Mouse (Mus musculus) T-cell, adult 66 days (primary cell): ENCODE measurements around the gene Ankzf1. TPM values are rescaled to one million over a fixed set of nuclear protein-coding genes. Genes with fewer than 3 reads are reported as not detected.

Experiments
- total RNA-seq, 2 experiments: library from RNA; stranded (reverse); gene quantifications; 3 replicates in 1 of 2; 4 replicates in 1 of 2; pipeline ENCODE4 v1.2.4; 2023

The Ankzf1 gene
- 10 to 100 TPM; 27.4 to 33.6 TPM for total RNA-seq

DNA sequence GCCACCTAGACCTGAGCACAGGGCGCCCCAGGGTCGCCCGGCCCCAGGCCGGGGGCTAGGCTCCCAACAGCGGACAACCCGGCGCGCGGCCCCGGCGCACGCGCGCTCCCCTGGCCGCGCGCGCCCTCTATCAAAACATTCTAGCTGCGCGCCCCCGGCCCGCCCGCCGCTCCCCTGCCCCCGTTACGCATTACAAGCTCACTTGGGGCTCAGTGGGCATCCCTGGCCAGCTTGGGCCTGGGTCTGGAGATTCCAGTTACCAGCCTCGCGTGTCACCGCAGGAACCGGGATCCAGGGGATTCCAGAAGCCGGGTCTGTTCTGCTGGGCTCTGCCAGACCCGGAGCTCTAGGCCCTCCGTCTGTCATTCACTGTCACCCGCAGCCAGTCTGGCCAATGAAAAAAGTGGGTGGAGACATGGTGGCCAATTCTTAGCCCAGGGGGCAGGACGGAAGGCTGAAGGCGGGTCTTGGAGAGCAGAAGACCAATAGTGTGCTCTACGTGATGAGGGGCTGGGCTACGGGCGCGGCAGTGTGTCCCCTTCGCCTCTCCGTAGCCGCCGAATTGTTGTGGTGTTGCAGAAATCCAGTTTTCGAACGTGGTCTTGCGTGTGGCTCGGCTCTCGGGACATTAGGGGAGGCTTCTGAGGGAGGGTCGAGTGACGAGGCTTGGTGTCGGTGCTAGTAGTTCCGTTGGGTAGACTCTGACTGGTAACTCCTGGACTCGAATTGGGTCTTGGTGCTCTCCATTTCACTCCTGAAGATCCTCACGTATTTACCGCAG, at the start of gene Ankzf1, which contains the start of gene Atg9a:
Gene Ankzf1, plus strand, starts transcription at position 530 of the 781 bp plus-strand sequence.
Gene Atg9a, minus strand, starts transcription at position 575 of the 781 bp plus-strand sequence.

DNA sequence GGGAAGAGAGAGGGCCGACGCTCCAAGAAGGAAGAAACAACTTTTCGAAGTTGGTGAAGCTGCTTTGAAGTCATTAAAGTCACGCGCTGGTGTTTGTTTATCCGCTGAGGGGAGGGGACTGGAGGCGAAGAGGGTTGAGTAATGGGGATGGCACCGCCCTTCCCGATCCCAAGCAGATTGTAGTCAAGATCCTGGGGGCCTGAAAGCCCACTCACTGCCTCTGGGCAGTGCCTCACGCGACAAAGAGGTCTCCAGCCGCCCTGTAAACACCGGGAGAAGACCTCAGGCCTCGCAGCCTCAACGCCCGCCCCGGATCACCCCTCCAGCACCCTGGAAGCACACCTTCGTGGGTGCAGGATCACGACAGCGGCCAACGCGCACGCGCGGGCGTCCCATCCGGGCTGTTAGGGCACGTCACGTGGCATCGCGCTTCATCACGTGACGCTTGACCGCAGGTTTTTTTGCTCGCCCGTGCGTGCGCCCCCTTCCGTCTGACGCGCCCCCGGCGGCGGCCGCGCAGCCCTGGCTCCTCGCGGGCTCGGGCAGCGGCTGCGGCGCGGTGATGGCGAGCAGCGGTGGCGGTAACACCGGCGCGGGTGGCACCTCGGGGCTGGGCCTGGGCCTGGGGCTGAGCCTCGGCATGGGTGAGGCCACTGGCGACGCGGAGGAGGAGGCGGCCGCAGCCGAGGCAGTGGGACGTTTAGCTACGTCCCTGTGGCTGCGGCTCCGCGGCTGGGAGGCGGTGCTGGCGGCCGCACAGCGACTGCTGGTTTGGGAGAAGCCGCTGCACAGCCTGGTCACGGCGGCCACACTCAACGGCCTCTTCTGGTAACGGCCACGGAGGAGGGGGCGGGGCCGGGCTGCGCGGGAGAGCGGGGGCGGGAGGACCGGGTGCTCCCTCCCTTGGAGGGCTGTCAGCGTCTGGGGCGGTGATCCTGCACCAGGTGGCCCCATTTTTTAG, 49.4 kb upstream of the Ankzf1 start, which contains the start of the genes Cnppd1 and Retreg2:
Gene Cnppd1, minus strand, starts transcription at position 411 of the 961 bp plus-strand sequence.
Gene Retreg2, plus strand, starts transcription at position 478 of the 961 bp plus-strand sequence.

DNA sequence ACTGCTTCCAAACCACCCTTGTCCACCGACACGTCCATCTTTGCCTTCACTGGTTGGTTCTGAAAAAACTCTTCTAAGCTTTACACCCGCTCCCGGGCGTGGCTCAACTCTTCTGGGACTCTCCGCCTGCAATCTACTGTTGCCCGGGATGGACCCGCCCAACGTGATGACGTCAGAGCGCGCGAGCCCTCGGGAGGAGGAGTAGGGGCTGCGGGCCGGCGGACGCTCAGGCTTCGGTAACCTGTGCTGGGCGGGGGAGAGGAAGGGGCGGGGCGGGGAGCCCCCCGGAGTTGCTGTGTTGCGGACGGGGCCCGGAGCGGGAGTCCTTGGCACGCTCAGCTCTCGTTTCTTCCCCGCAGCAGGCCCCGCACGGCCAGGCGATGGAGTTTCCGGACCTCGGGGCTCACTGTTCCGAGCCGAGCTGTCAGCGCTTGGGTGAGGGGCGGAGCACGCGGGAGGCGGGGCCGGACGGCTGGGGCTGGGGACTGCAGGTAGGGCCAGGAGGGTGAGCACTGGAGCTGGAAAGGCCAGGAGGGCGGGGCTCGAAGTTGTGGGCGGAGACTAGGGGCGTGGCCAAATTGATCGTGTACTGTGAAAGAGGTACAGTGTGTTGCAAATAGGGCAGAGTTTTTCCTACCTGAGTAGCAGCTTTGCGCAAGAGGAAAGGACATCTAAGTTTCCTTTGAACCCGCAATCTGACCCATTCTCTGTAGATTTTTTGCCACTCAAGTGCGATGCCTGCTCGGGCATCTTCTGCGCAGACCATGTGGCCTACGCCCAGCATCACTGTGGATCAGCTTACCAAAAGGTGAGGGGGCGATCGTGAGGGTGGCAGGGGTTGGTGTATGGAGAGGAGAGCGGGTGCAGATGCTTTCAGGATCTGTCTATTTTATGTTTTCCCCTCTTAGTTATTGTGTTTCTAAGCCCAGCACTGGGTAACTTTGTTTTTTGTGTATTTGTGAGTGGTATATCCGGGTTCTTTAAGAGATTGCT, 23.2 kb upstream of the Ankzf1 start, which contains the start of gene Zfand2b:
Gene Zfand2b, plus strand, starts transcription at position 175 of the 993 bp plus-strand sequence.

DNA sequence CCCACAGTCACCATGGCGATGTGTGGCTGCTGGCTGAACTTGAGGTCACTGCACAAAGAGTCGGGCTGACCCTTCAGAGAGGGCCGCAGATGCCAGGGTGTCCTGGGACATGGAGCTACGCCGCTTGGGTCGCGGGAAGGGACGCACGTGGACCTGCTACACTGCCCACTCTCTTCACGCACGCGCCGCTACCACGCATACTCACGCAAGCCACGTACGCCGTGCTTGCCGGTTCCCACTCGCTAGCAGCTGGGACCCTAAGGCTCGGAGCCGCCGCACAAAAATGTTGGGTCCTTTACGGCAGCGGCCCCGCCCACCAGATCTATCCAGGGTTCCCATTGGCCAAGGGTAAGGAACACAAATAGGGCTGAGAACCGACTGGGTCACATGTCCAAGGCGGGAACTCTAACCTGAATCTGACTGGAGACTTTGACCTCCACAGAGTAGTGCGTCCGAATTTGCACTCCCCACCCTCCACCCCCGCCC, 11.8 kb upstream of the Ankzf1 start, which contains the start of gene Abcb6:
Gene Abcb6, minus strand, starts transcription at position 288 of the 486 bp plus-strand sequence.

DNA sequence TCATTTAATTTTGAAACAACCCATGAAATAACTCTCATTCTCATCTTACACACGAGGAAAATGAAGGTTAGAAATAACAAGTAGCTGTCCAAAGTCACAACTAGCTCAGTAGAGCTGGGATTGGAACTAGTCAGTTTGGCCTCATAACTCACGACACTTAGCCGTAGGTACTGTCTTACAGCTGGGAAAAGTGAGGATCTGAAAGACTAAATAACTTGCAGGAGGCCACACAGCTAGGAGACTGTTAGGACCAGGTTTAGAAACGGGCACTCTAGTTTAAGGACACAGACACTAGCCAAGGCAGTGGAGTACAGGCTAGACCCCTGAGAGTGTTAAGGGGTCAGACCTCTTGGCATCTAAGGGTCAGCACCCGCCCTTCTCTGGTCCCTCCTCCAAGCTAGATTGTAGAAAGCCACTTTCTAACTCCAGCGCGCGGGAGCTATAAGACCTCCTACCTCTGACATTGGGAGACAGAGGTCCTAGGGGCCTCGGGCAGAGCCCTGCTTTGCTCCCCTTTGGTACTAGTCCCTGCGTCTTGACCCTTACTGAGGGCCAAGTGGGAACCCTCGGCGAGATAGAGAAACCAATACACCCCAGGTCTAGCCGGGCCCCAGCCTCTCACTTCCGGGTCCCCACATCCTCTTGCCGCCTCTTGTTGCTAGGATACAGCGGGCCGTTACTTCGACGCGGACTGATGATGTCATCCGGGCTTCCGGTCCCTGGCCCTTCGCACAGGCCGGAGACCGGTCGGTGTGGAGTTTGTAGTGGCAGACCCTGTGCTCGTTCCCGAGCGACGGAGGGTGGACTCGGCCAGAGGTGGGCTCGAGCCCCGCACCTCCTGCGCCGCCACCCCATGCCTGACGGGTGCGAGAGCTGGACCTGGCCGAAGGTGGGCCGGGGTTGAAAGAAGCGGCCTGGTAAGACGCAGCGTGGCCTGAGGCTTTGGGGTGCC, 18.5 kb downstream of the Ankzf1 start, which contains the start of the genes Glb1l and Stk16:
Gene Glb1l, minus strand, starts transcription at position 678 of the 952 bp plus-strand sequence.
Gene Stk16, plus strand, starts transcription at position 703 of the 952 bp plus-strand sequence.

DNA sequence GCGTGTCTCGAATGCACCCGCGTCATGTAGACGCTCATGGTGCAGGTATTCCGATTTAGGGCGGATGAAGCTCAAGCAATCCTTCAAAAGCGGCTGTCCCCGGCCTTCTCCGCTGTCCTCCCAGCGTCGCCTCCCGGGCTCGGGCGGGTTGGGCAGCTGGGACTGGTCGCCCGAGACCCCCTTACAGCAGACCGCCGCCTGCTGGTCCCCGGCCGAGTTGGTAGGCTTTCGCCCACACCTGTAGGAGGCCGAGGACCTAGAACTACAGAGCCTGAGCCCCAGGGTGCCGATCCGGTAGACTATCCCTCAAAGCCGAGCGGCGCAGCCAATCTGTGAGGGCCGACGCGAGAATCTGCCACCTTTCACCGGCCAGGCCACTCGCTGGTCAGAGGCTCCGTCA, 27.6 kb downstream of the Ankzf1 start, which contains the start of gene Tuba4a:
Gene Tuba4a, minus strand, starts transcription at position 335 of the 400 bp plus-strand sequence.

DNA sequence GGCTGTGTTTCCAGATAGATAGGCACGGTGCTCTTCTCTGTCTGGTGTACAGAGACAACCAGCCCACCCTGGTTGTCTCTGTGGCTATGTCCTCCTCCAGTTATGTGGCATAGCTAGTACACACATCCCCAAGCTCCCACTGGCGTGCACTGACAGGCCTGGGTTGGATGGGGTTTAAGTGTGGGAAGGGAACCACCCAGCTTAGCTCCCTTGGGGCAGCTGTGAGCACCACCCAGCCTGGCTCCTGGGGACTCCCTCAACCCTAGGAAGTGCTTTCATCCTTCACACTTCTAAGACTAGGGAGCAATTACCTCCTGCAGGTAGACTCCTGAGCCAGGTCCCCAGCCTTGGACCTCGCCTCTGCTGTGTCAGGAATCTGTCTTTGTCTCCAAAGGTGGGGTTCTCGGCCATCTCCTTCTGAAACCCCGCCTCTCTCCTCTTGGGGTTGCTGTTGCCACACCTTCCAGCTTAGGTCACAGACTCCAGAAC, 39.8 kb downstream of the Ankzf1 start, which contains the start of gene A630095N17Rik:
Gene A630095N17Rik, minus strand, starts transcription at position 439 of the 489 bp plus-strand sequence.

DNA sequence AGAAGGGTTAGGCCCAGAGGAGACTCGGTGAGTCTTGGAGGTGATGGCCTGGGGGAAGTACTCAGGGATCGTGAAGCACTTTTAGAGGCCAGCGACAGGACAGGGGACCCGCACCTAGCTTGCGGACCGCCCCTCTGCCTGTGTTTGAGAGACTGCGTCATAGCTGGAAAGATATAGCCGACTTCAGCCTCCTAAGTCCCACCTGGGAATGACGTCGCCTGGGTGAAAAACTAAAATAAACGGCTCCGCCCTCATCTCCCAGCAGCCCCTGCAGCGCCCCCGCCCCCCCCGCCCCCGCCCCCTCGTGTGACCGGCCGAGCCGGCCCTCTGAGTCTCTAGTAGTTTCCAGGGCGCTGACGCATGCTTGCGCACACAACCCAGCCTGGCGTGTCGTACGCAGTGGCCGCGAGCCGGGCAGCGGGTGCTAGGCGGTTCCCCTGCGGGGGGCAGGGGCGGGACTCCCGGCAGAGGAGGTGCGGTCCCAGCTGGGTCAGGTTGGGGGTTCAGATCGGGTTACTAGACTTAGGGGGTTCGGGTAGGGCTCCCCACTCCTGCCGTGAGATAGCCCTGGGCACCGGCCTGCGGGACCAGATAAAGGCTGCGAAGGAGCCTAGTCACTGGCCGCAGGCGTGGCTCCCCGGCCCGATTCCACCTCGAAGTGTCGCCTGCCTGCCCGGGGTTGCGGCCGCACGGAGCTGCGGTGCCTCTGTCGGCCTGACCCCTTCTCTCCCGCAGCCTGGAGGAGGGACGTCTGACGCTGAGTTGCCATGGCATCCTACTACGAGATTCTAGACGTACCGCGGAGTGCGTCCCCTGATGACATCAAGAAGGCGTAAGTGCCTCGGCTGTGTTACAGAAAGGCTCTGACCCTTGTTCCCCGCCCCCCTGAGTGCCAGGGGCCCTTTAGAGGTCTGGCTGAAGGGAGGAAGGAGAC, 44.4 kb downstream of the Ankzf1 start, which contains the start of gene Dnajb2:
Gene Dnajb2, plus strand, starts transcription at position 290 of the 934 bp plus-strand sequence.

Other genes starting within 250 kb of the Ankzf1 start
- under 1 TPM; 0.59 to 0.64 TPM for gene Ihh, start 240.5 kb upstream of the Ankzf1 start, total RNA-seq
- gene Nhej1, start 67.0 kb upstream of the Ankzf1 start, total RNA-seq, result 1 to 10 TPM; 3.6 to 4.3 TPM
- 1 to 10 TPM; 3.7 to 6.2 TPM for gene Slc23a3, start 58.3 kb upstream of the Ankzf1 start, total RNA-seq
- 100 to 1,000 TPM; 118 to 134 TPM for gene Cnppd1, start 49.4 kb upstream of the Ankzf1 start, total RNA-seq
- 10 to 100 TPM; 85.6 to 90.8 TPM for gene Retreg2, start 49.4 kb upstream of the Ankzf1 start, total RNA-seq
- 10 to 100 TPM; 43.9 to 45.9 TPM for gene Zfand2b, start 23.5 kb upstream of the Ankzf1 start, total RNA-seq
- gene Abcb6, start 11.8 kb upstream of the Ankzf1 start, total RNA-seq, result 1 to 10 TPM; 3.3 to 4.0 TPM
- 10 to 100 TPM; 36.3 to 39.0 TPM for gene Atg9a, start within 50 bp of the Ankzf1 start, total RNA-seq
- 10 to 100 TPM in 1 of 2 experiments, 1 to 10 TPM in 1; 5.7 to 10.9 TPM for gene Glb1l, start 18.7 kb downstream of the Ankzf1 start, total RNA-seq
- 10 to 100 TPM; 83.1 to 89.6 TPM for gene Stk16, start 18.7 kb downstream of the Ankzf1 start, total RNA-seq
- 100 to 1,000 TPM; 198 to 206 TPM for gene Tuba4a, start 27.7 kb downstream of the Ankzf1 start, total RNA-seq
- gene A630095N17Rik, start 40.0 kb downstream of the Ankzf1 start, total RNA-seq, result not detected
- 10 to 100 TPM; 39.4 to 43.1 TPM for gene Dnajb2, start 44.3 kb downstream of the Ankzf1 start, total RNA-seq
- under 1 TPM; 0.27 to 0.55 TPM for gene Ptprn, start 72.4 kb downstream of the Ankzf1 start, total RNA-seq
- gene Resp18, start 86.3 kb downstream of the Ankzf1 start, total RNA-seq, result not detected
- gene Dnpep, start 125.8 kb downstream of the Ankzf1 start, total RNA-seq, result 10 to 100 TPM; 47.0 to 47.1 TPM
- not detected for gene Des, start 168.2 kb downstream of the Ankzf1 start, total RNA-seq
- 1 to 10 TPM in 1 of 2 experiments, under 1 TPM in 1; 0.56 to 2.0 TPM for gene Speg, start 183.1 kb downstream of the Ankzf1 start, total RNA-seq
- gene Gmppa, start 243.8 kb downstream of the Ankzf1 start, total RNA-seq, result 10 to 100 TPM; 62.9 to 66.8 TPM